Mouse (Mus musculus) CH12.LX (cell line): ENCODE measurements around the gene Lpxn. TPM values are rescaled to one million over a fixed set of nuclear protein-coding genes. Genes with fewer than 3 reads are reported as not detected.

Experiments used
- DNase-seq: peaks from one replicate; pipeline ENCODE4 v3.0.0-alpha.2; 2013; ENCODE audit errors: extremely low read depth
- H3K27ac ChIP-seq: 2 replicates; pipeline ENCODE4 v1.5.1; 2012; ENCODE audit warnings: low read depth, mild to moderate bottlenecking, control low read depth, moderate library complexity; ENCODE audit not compliant: insufficient read depth
- H3K27me3 ChIP-seq: replicated peaks from 2 replicates; pipeline ENCODE3; 2012; ENCODE audit warnings: inconsistent platforms
- H3K36me3 ChIP-seq, 2 experiments: replicated peaks in 1 of 2; 2 replicates each; pipeline versions ENCODE3 to v1.6.1; 2012; ENCODE audit warnings: inconsistent platforms in 1 of 2, low read length in 1 of 2, mild to moderate bottlenecking in 1 of 2, mixed read lengths in 1 of 2, moderate library complexity in 1 of 2; ENCODE audit not compliant: control insufficient read depth in 1 of 2, insufficient read depth in 1 of 2
- H3K4me1 ChIP-seq, 2 experiments: 2 replicates each; pipeline ENCODE4 v1.6.1; 2012; ENCODE audit warnings: inconsistent platforms in 1 of 2, moderate library complexity in 1 of 2; ENCODE audit not compliant: insufficient read depth in 2 of 2, control insufficient read depth in 1 of 2
- H3K4me2 ChIP-seq: 2 replicates; pipeline ENCODE4 v1.6.1; 2012; ENCODE audit warnings: low read depth, mild to moderate bottlenecking, control low read depth; ENCODE audit not compliant: poor library complexity, insufficient read depth, severe bottlenecking
- H3K4me3 ChIP-seq, 3 experiments: fragments of 150-350 bp in 1 of 3; sonication (generic) in 1 of 3; replicated peaks in 1 of 3; 2 replicates each; pipeline versions ENCODE3 to v1.5.1; 2011 to 2012; ENCODE audit warnings: low read depth in 2 of 3, low read length in 2 of 3, mild to moderate bottlenecking in 2 of 3, moderate library complexity in 2 of 3, control low read depth in 1 of 3, improper control_type of control experiment in 1 of 3, inconsistent platforms in 1 of 3, mixed read lengths in 1 of 3; ENCODE audit not compliant: poor library complexity in 1 of 3
- H3K79me2 ChIP-seq: replicated peaks from 2 replicates; pipeline ENCODE4 v1.6.1; 2012; ENCODE audit warnings: mild to moderate bottlenecking, moderate library complexity; ENCODE audit not compliant: control insufficient read depth, poor library complexity, insufficient read depth, severe bottlenecking; ENCODE audit errors: extremely low read depth
- H3K9ac ChIP-seq: 2 replicates; pipeline ENCODE4 v1.6.1; 2012; ENCODE audit warnings: low read depth, mild to moderate bottlenecking, control low read depth, moderate library complexity; ENCODE audit not compliant: insufficient read depth
- H3K9me3 ChIP-seq: replicated peaks from 2 replicates; pipeline ENCODE3; 2012; ENCODE audit warnings: low read length, inconsistent platforms, mixed read lengths
- BHLHE40 ChIP-seq: IDR thresholded peaks from 2 replicates; pipeline ENCODE4 v1.6.1; 2011; ENCODE audit warnings: mild to moderate bottlenecking, low read depth, low read length, improper control_type of control experiment
- CHD1 ChIP-seq: IDR thresholded peaks from 2 replicates; pipeline ENCODE4 v1.6.1; 2012; ENCODE audit warnings: low read depth, low read length, improper control_type of control experiment, inconsistent platforms
- CHD2 ChIP-seq: IDR thresholded peaks from 2 replicates; pipeline ENCODE4 v1.6.1; 2011; ENCODE audit warnings: low read length, improper control_type of control experiment
- CTCF ChIP-seq, 2 experiments: IDR thresholded peaks in 1 of 2; conservative IDR thresholded peaks in 1 of 2; 2 replicates each; pipeline ENCODE4 v1.5.1; 2011 to 2012; ENCODE audit warnings: low read depth in 2 of 2, low read length in 2 of 2, improper control_type of control experiment in 1 of 2, inconsistent platforms in 1 of 2, mild to moderate bottlenecking in 1 of 2, moderate library complexity in 1 of 2
- E2F4 ChIP-seq: IDR thresholded peaks from 2 replicates; pipeline ENCODE4 v1.6.1; 2011; ENCODE audit warnings: low read depth, low read length, improper control_type of control experiment; ENCODE audit not compliant: insufficient replicate concordance
- EP300 ChIP-seq: IDR thresholded peaks from 2 replicates; pipeline ENCODE4 v1.6.1; 2011; ENCODE audit warnings: low read length, improper control_type of control experiment
- ETS1 ChIP-seq: conservative IDR thresholded peaks from 2 replicates; pipeline ENCODE4 v1.6.1; 2012; ENCODE audit warnings: low read depth, mild to moderate bottlenecking, inconsistent platforms, low read length, improper control_type of control experiment, moderate library complexity
- HCFC1 ChIP-seq: IDR thresholded peaks from 2 replicates; pipeline ENCODE4 v1.6.1; 2012; ENCODE audit warnings: low read depth, mild to moderate bottlenecking, inconsistent platforms, low read length, improper control_type of control experiment
- IRF4 ChIP-seq: IDR thresholded peaks from 2 replicates; pipeline ENCODE4 v1.6.1; 2014; ENCODE audit warnings: low read depth, mild to moderate bottlenecking, inconsistent platforms, low read length, improper control_type of control experiment
- JUND ChIP-seq: conservative IDR thresholded peaks from 2 replicates; pipeline ENCODE4 v1.6.1; 2011; ENCODE audit warnings: low read depth, low read length, improper control_type of control experiment
- KAT2A ChIP-seq: IDR thresholded peaks from 2 replicates; pipeline ENCODE4 v1.6.1; 2012; ENCODE audit warnings: low read length, improper control_type of control experiment, inconsistent platforms; ENCODE audit not compliant: insufficient replicate concordance
- MAFK ChIP-seq: IDR thresholded peaks from 2 replicates; pipeline ENCODE4 v1.6.1; 2011; ENCODE audit warnings: low read length, improper control_type of control experiment; ENCODE audit not compliant: insufficient replicate concordance
- MAX ChIP-seq: IDR thresholded peaks from 2 replicates; pipeline ENCODE4 v1.6.1; 2011; ENCODE audit warnings: low read length, improper control_type of control experiment
- MAZ ChIP-seq: IDR thresholded peaks from 2 replicates; pipeline ENCODE4 v1.6.1; 2012; ENCODE audit warnings: low read depth, mild to moderate bottlenecking, inconsistent platforms, low read length, improper control_type of control experiment, moderate library complexity
- NELFE ChIP-seq: IDR thresholded peaks from 2 replicates; pipeline ENCODE4 v1.6.1; 2011; ENCODE audit warnings: low read depth, low read length, improper control_type of control experiment
- NRF1 ChIP-seq: IDR thresholded peaks from 2 replicates; pipeline ENCODE4 v1.6.1; 2014; ENCODE audit warnings: low read depth, mild to moderate bottlenecking, inconsistent platforms, low read length, improper control_type of control experiment, moderate library complexity
- PAX5 ChIP-seq: IDR thresholded peaks from 2 replicates; pipeline ENCODE4 v1.6.1; 2012; ENCODE audit warnings: low read length, inconsistent platforms, mixed read lengths
- RAD21 ChIP-seq: IDR thresholded peaks from 2 replicates; pipeline ENCODE4 v1.6.1; 2011; ENCODE audit warnings: low read depth, mild to moderate bottlenecking, low read length, improper control_type of control experiment, moderate library complexity
- SMC3 ChIP-seq: IDR thresholded peaks from 2 replicates; pipeline ENCODE4 v1.6.1; 2011; ENCODE audit warnings: low read depth, low read length, improper control_type of control experiment
- TCF12 ChIP-seq: IDR thresholded peaks from 2 replicates; pipeline ENCODE4 v1.6.1; 2014; ENCODE audit warnings: low read depth, mild to moderate bottlenecking, inconsistent platforms, low read length, improper control_type of control experiment
- UBTF ChIP-seq: IDR thresholded peaks from 2 replicates; pipeline ENCODE4 v1.6.1; 2012; ENCODE audit warnings: low read depth, mild to moderate bottlenecking, inconsistent platforms, low read length, improper control_type of control experiment, moderate library complexity
- USF2 ChIP-seq: conservative IDR thresholded peaks from 2 replicates; pipeline ENCODE4 v1.6.1; 2011; ENCODE audit warnings: low read depth, low read length, improper control_type of control experiment
- ZC3H11A ChIP-seq: IDR thresholded peaks from 2 replicates; pipeline ENCODE4 v1.6.1; 2012; ENCODE audit warnings: low read depth, mild to moderate bottlenecking, inconsistent platforms, low read length, improper control_type of control experiment
- ZKSCAN1 ChIP-seq: IDR thresholded peaks from 2 replicates; pipeline ENCODE4 v1.6.1; 2012; ENCODE audit warnings: low read depth, inconsistent platforms, low read length, improper control_type of control experiment, borderline replicate concordance
- ZNF384 ChIP-seq: IDR thresholded peaks from 2 replicates; pipeline ENCODE4 v1.6.1; 2012; ENCODE audit warnings: low read depth, low read length, improper control_type of control experiment, inconsistent platforms
- dilution Hi-C: fragments of 300-500 bp; cut with MboI; formaldehyde crosslinking; loops from 2 replicates; pipeline ENCODE4 v1.14.3; 2020; ENCODE audit warnings: low sequenced_read_pairs; ENCODE audit not compliant: extremely low pct_unique_long_range_greater_than_20kb, extremely low pct_ligation_motif_present
- in situ Hi-C: fragments of 300-500 bp; cut with MboI; formaldehyde crosslinking; loops from 3 replicates; pipeline ENCODE4 v1.14.3; 2019; ENCODE audit warnings: low sequenced_read_pairs, low pct_ligation_motif_present, low pct_unique_long_range_greater_than_20kb, mixed read lengths
- polyA plus RNA-seq: library from polyadenylated mRNA; unstranded; fragments of >175 nt; gene quantifications from 2 replicates; pipeline ENCODE4 v1.2.1, GENCODE M21; 2012; ENCODE audit warnings: low read depth; ENCODE audit not compliant: insufficient read length
- total RNA-seq, 2 experiments: library from RNA; depleted of rRNA; stranded (reverse); fragments of 300-350 nt in 1 of 2; fragments of >200 nt in 1 of 2; gene quantifications; 2 replicates each; pipeline ENCODE4 v1.2.3; 2012 to 2014

The Lpxn gene
- total and polyA plus RNA-seq, 3 experiments, result 39.2 to 140 (median 66.4) TPM

DNA sequence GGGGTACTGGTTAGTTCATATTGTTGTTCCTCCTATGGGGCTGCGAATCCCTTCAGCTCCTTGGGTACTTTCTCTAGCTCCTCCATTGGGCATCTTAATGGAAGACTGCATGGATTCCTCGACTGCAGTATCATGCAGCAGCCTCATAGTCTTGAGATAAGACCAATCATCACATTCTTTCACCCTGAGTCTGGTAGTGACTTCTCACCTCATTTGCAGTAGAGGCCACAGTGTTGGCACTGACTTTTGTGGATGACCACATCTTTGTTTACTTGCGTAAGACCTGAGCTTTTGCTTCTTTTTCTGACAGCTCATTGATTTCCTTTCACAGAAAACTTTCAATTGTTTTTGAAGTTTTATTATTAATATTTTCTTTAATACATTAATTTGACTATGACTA, 9.7 kb downstream of the Lpxn start:
- Histone ChIP-seq H3K4me1 (peaks cover 2 to 46% of the 10 kb centered on the region in 2 experiments), H3K9ac (no peak overlapping the region), H3K9me3 (no peaks in the 10 kb centered on the region), H3K36me3 (peaks cover 6 to 42% of the 10 kb centered on the region in 2 experiments), H3K4me3 (no peak overlapping the region), H3K79me2 (peaks cover 9% of the 10 kb centered on the region), H3K27ac (no peak overlapping the region)
- no peak for DNase-seq
- dilution Hi-C loops, result no loop called here
- TF ChIP-seq CHD2, result no peak
- no peak for TF ChIP-seq ETS1
- no peak for TF ChIP-seq PAX5
- TF ChIP-seq TCF12, result no peak
- TF ChIP-seq SMC3, result no peak
- TF ChIP-seq, all 38 proteins: peak for 0
- Histone ChIP-seq H3K4me2 (no peak overlapping the region), H3K27me3 (no peaks in the 10 kb centered on the region)
- in situ Hi-C loops, result loop anchor here (10.0 kb wide), 1 partner anchor 231 kb away; no protein-coding TSS in a partner anchor

DNA sequence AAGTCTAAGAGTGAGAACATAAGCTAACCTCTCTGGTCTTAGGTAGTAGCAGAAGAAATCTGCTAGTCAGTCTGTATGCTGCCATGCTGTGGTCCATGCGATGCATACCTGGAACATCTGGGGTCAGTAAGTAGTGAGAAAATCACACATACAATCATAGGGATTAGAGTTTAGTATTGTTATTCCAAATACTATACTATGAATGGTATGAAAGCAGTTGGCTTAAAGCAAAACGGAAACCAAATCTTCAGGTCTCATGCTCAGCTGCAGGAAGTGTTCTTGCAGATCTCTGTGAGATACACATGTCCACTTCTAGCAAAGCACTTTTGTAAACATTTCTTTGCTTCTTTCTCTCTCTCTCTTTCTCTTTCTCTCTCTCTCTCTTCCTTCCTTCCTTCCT, 10.2 kb downstream of the Lpxn start:
- dilution Hi-C loops, result no loop called here
- Histone ChIP-seq H3K27ac (no peak overlapping the region), H3K79me2 (peaks cover 6% of the 10 kb centered on the region), H3K36me3 (peaks cover 8 to 45% of the 10 kb centered on the region in 2 experiments), H3K9me3 (no peaks in the 10 kb centered on the region), H3K4me1 (peaks cover 2 to 46% of the 10 kb centered on the region in 2 experiments), H3K4me2 (no peak overlapping the region; the same call in 1 of the 2 replicates), H3K9ac (no peak overlapping the region), H3K4me3 (no peak overlapping the region), H3K27me3 (no peaks in the 10 kb centered on the region)
- TF ChIP-seq E2F4, result no peak
- TF ChIP-seq BHLHE40, result no peak
- no peak for TF ChIP-seq NRF1
- no peak for TF ChIP-seq MAFK
- no peak for TF ChIP-seq NELFE
- no peak for TF ChIP-seq CHD1
- TF ChIP-seq MAZ, result no peak
- TF ChIP-seq EP300, result no peak
- in situ Hi-C loops, result loop anchor here (10.0 kb wide), 1 partner anchor 231 kb away; no protein-coding TSS in a partner anchor
- no peak for DNase-seq

- Histone ChIP-seq H3K4me3 (no peak overlapping the region), H3K27ac (no peak overlapping the region), H3K9me3 (no peaks in the 10 kb centered on the region), H3K79me2 (no peaks in the 10 kb centered on the region), H3K27me3 (no peaks in the 10 kb centered on the region), H3K4me1 (peaks cover 0 to 33% of the 10 kb centered on the region in 2 experiments; a peak in 2 of 4 replicates), H3K36me3 (peaks cover 10 to 59% of the 10 kb centered on the region in 2 experiments), H3K9ac (no peak overlapping the region), H3K4me2 (no peak overlapping the region)
- dilution Hi-C loops (no loop called here), in situ Hi-C loops (no loop called here)
- DNase-seq, result no peak
- no peak for TF ChIP-seq JUND
- no peak for TF ChIP-seq MAX
- no peak for TF ChIP-seq E2F4
- no peak for TF ChIP-seq IRF4
- no peak for TF ChIP-seq HCFC1
- no peak for TF ChIP-seq ZC3H11A
- no peak for TF ChIP-seq KAT2A
- TF ChIP-seq ZNF384, result no peak
- TF ChIP-seq PAX5, result no peak
- TF ChIP-seq RAD21, result no peak
- no peak for TF ChIP-seq EP300
- TF ChIP-seq CHD1, result no peak
- no peak for TF ChIP-seq MAZ
- no peak for TF ChIP-seq ETS1
- no peak for TF ChIP-seq ZKSCAN1
- no peak for TF ChIP-seq CTCF (conservative IDR thresholded peaks at IDR 0.05 in 1 of 2, IDR thresholded peaks at IDR 0.05 in 1 of 2; ENCODE audit: low read depth in 2 of 2, low read length in 2 of 2)
- TF ChIP-seq USF2, result no peak
- TF ChIP-seq UBTF, result no peak
Measured at GRCm38 (mm10) chr19:12812644-12813364, 16.8 kb downstream of the Lpxn start.
